In the genomic region with DNA sequence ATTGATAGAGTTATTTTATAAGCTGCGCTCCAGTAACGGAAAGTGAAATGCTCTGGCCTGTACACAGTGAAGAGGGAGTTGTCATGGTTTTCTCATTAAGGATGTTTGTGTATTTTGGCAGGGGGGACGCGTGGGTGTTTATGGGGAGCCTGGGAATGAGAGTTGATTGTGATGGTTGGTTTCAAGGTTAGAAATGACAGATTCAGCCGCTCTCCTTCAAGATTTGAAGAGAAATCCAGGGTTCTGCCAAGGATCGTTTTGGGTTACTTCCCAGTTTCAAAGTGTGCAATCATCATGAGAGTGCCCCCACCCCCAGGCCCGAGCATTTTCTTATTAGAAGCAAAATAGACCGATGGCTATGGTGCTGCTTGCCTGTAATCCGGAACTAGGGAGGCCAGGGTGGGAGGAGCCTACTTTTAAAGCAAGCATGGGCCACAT, we compare ENCODE assay signal across 9 mouse cellular contexts.
DNase-seq lines count a peak whose midpoint lies in the region; ATAC-seq lines count a peak whose summit lies in the region.
"Had no signal": no experiment of that assay in that cellular context is flagged by ENCODE, and none has a peak within 500 bp of the region (broad histone marks: within the 10 kb centered on the region; RNA-seq: fewer than 3 reads in every experiment).

No protein-coding gene starts in this region.

- no peaks in the 10 kb centered on the region for H3K36me3 ChIP-seq in limb, embryonic 13.5 days
- H3K36me3 ChIP-seq in limb, embryonic 10.5 days = no peaks in the 10 kb centered on the region
- H3K36me3 ChIP-seq in midbrain, embryonic 16.5 days (ENCODE audit: control insufficient read depth, insufficient read depth, low read length) = no peaks in the 10 kb centered on the region
- H3K36me3 ChIP-seq: hindbrain, embryonic 15.5 days had no signal

- H3K4me1 ChIP-seq in limb, embryonic 13.5 days = peaks cover 10% of the 10 kb centered on the region
- peaks cover 8% of the 10 kb centered on the region for H3K4me1 ChIP-seq in limb, embryonic 10.5 days
- no peaks in the 10 kb centered on the region for H3K4me1 ChIP-seq in midbrain, embryonic 16.5 days (ENCODE audit: control insufficient read depth, insufficient read depth, low read length)
- H3K4me1 ChIP-seq: megakaryocyte, embryonic 14.5 days had no signal

- H3K27me3 ChIP-seq in limb, embryonic 13.5 days = 0 out of 2 replicates have a peak, but pooled peaks cover 10% of the 10 kb centered on the region
- peaks cover 8% of the 10 kb centered on the region; the same call in 1 of the 2 replicates for H3K27me3 ChIP-seq in limb, embryonic 10.5 days (ENCODE audit: low read depth, poor library complexity, severe bottlenecking)
- H3K27me3 ChIP-seq in midbrain, embryonic 16.5 days (ENCODE audit: control insufficient read depth, insufficient read depth, low read depth, low read length) = no peaks in the 10 kb centered on the region
- H3K27me3 ChIP-seq: hindbrain, embryonic 15.5 days; megakaryocyte, embryonic 14.5 days had no signal

- no peak overlapping the region for H3K4me3 ChIP-seq in limb, embryonic 13.5 days
- no peak overlapping the region for H3K4me3 ChIP-seq in limb, embryonic 10.5 days
- no peak overlapping the region for H3K4me3 ChIP-seq in midbrain, embryonic 16.5 days (ENCODE audit: low read depth, low read length)
- H3K4me3 ChIP-seq: hindbrain, embryonic 15.5 days; megakaryocyte, embryonic 14.5 days had no signal

- H3K9me3 ChIP-seq in limb, embryonic 13.5 days = no peaks in the 10 kb centered on the region
- H3K9me3 ChIP-seq in limb, embryonic 10.5 days (replicated peaks) = no peaks in the 10 kb centered on the region
- no peaks in the 10 kb centered on the region for H3K9me3 ChIP-seq in midbrain, embryonic 16.5 days (replicated peaks; ENCODE audit: control insufficient read depth, low read length, poor library complexity, severe bottlenecking)
- H3K9me3 ChIP-seq: hindbrain, embryonic 15.5 days had no signal

- peak; percentile 72 for ATAC-seq in limb, embryonic 13.5 days (ENCODE audit: low FRiP score, low read depth)
- no peak for ATAC-seq in midbrain, embryonic 16.5 days

- whole genome bisulfite sequencing in limb, embryonic 13.5 days = 45% methylated on average over 9 of the region's 9 CpGs
- whole genome bisulfite sequencing in limb, embryonic 10.5 days = 85% methylated on average over 9 of the region's 9 CpGs
- 79% methylated on average over 9 of the region's 9 CpGs for WGBS in midbrain, embryonic 16.5 days

- DNase-seq in limb, embryonic 10.5 days (ENCODE audit: low spot score) = no peak
- peak; percentile 57 for DNase-seq in gastrocnemius, postnatal 25 days
- DNase-seq in layer of hippocampus, postnatal 10 days (ENCODE audit: low spot score in 2 of 2) = peak; percentile 12 to 25
- peak; percentile 81 for DNase-seq in testis, postnatal 10 days (ENCODE audit: low spot score)
- DNase-seq in left cerebral cortex, adult 8-10 months (ENCODE audit: low spot score in 2 of 2) = no peak

- no peak overlapping the region for H3K4me2 ChIP-seq in limb, embryonic 13.5 days (replicated peaks)
- H3K4me2 ChIP-seq in midbrain, embryonic 16.5 days (ENCODE audit: low read length) = no peak overlapping the region
- H3K4me2 ChIP-seq: hindbrain, embryonic 15.5 days had no signal

- no peak overlapping the region for H3K27ac ChIP-seq in limb, embryonic 13.5 days
- H3K27ac ChIP-seq in limb, embryonic 10.5 days = no peak overlapping the region
- H3K27ac ChIP-seq in midbrain, embryonic 16.5 days (ENCODE audit: low read length) = no peak overlapping the region
- H3K27ac ChIP-seq: hindbrain, embryonic 15.5 days had no signal

- H3K9ac ChIP-seq in limb, embryonic 13.5 days = no peak overlapping the region
- H3K9ac ChIP-seq in midbrain, embryonic 16.5 days (ENCODE audit: low read depth, low read length) = no peak overlapping the region
- H3K9ac ChIP-seq: hindbrain, embryonic 15.5 days had no signal

Comparison
In these comparisons a context has a peak if more than half of its experiments do, and no peak if none do; other contexts are left out.
1. DNase-seq: peak in gastrocnemius, postnatal 25 days (single experiment), layer of hippocampus, postnatal 10 days (2 of 2) and testis, postnatal 10 days (single experiment); none in limb, embryonic 10.5 days (single experiment) and left cerebral cortex, adult 8-10 months (0 of 2).